In genomic region chr16:86361099-86361498, GRCm38 (mm10) we compare ENCODE assay signal across 21 mouse cellular contexts.
"Had no signal": no experiment of that assay in that cellular context is flagged by ENCODE, and none has a peak within 500 bp of the region (broad histone marks: within the 10 kb centered on the region; RNA-seq: fewer than 3 reads in every experiment).

No protein-coding gene starts in this region.

- DNase-seq: gastrocnemius, postnatal 25 days; heart, postnatal 14 days; kidney, adult 11 months; kidney, adult 2 months; kidney, adult 9 months; kidney, postnatal 14 days; kidney, postnatal 36 days; layer of hippocampus, adult 9-11 months; layer of hippocampus, postnatal 36 days; left cerebral cortex, postnatal 4 days had no signal

- H3K27ac ChIP-seq: heart, embryonic 13.5 days; heart, embryonic 15.5 days; hindbrain, embryonic 13.5 days; hindbrain, embryonic 15.5 days; hindbrain, postnatal 0 days; kidney, embryonic 15.5 days; kidney, postnatal 0 days; limb, embryonic 13.5 days; limb, embryonic 15.5 days; liver, embryonic 12.5 days; liver, embryonic 14.5 days had no signal

- H3K4me3 ChIP-seq: heart, embryonic 13.5 days; heart, embryonic 15.5 days; hindbrain, embryonic 13.5 days; hindbrain, embryonic 15.5 days; kidney, embryonic 15.5 days; limb, embryonic 13.5 days; limb, embryonic 15.5 days; liver, embryonic 12.5 days had no signal
